Mouse (Mus musculus) hindbrain, embryonic 14.5 days (tissue): ENCODE results near the gene Cdkn1b. TPM values are rescaled to one million over a fixed set of nuclear protein-coding genes. Genes with fewer than 3 reads are reported as not detected.

Source experiments
- ATAC-seq: fragments of 200-750 bp; cut with Nextera tagmentation; 2 replicates; pipeline ENCODE4 v1.8.0; 2017; ENCODE audit warnings: moderate number of reproducible peaks, mild to moderate bottlenecking, moderate TSS enrichment, moderate library complexity; ENCODE audit not compliant: low FRiP score
- DNase-seq: peaks from one replicate; pipeline ENCODE4 v3.0.0-alpha.2; 2015; ENCODE audit warnings: low spot score
- H3K27ac ChIP-seq: fragments of 300-500 bp; sonication (generic); 2 replicates; pipeline ENCODE4 v1.5.1; 2014; ENCODE audit warnings: mild to moderate bottlenecking, moderate library complexity
- H3K27me3 ChIP-seq: fragments of 300-500 bp; sonication (generic); 2 replicates; pipeline ENCODE4 v1.6.1; 2014; ENCODE audit warnings: mild to moderate bottlenecking, low read length, mixed read lengths; ENCODE audit not compliant: control insufficient read depth, insufficient read depth
- H3K36me3 ChIP-seq: fragments of 300-500 bp; sonication (generic); replicated peaks from 2 replicates; pipeline ENCODE4 v1.6.1; 2014; ENCODE audit not compliant: control insufficient read depth, insufficient read depth
- H3K4me1 ChIP-seq: fragments of 300-500 bp; sonication (generic); replicated peaks from 2 replicates; pipeline ENCODE4 v1.6.1; 2014; ENCODE audit warnings: antibody characterized with exemption, low read length, mixed read lengths; ENCODE audit not compliant: control insufficient read depth, insufficient read depth
- H3K4me2 ChIP-seq: fragments of 300-500 bp; sonication (generic); replicated peaks from 2 replicates; pipeline ENCODE4 v1.6.1; 2014; ENCODE audit warnings: mild to moderate bottlenecking, moderate library complexity
- H3K4me3 ChIP-seq: fragments of 300-500 bp; sonication (generic); replicated peaks from 2 replicates; pipeline ENCODE4 v1.5.1; 2014; ENCODE audit warnings: mild to moderate bottlenecking, low read length
- H3K9ac ChIP-seq: fragments of 300-500 bp; sonication (generic); 2 replicates; pipeline ENCODE4 v1.6.1; 2014
- H3K9me3 ChIP-seq: fragments of 300-500 bp; sonication (generic); 2 replicates; pipeline ENCODE4 v1.6.1; 2016; ENCODE audit warnings: low read length; ENCODE audit not compliant: control insufficient read depth
- WGBS: fragments of 180-500 bp; shearing (Covaris S2); extraction: QIAGEN DNeasy Blood & Tissue Kit; methylation state at CpG from one replicate; pipeline ENCODE4 v1.1.7; 2014; 5-methylcytosine and 5-hydroxymethylcytosine counted together
- polyA plus RNA-seq: library from polyadenylated mRNA; unstranded; fragments of >200 nt; fragmentation: Nextera tagmentation; extraction: Ambion mirVana; gene quantifications from 2 replicates; pipeline ENCODE4 v1.2.1, GENCODE M21; 2014

The Cdkn1b gene
- polyA plus RNA-seq, 1 experiment from 2014 or later: 19.0 TPM

DNA sequence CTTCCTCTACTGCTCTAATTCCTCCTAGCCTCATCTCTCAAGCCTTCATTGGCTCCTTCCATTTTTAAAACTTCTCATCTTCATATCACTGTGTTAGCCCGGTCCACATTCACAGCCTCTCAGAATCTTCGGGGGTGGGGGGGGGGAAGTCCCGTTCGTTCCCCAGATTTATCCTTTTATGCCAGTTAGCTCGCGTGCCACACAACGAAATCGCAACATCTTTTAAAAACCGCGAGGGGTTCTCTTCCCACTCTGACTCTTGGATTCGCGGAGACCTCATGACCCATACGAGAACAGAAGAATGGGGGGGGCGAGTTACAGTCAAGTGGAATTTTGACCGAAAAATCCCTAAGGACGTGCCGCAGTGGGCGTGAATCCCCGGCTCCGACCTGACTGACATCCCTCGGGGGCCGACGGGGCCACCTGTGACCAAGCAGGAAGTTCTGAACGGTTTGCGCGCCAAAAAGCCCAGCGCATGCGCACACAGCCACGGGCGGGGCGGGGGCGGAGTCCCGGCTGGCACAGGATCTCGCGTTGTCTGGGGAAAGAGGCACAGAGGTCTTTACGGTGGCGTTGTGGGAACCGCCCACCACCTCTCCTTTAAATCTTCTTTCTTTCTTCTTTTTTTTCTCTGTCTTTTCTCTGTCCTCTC, 22.6 kb upstream of the Cdkn1b start:
- H3K9me3 ChIP-seq: no peaks in the 10 kb centered on the region
- H3K4me2 ChIP-seq: peak overlapping the region; percentile 69
- peak overlapping the region; percentile 99 for H3K27ac ChIP-seq
- no peaks in the 10 kb centered on the region for H3K27me3 ChIP-seq
- peak overlapping the region; percentile 56 for H3K4me3 ChIP-seq
- H3K4me1 ChIP-seq: peaks cover 12% of the 10 kb centered on the region
- WGBS: under 1% methylated on average over 38 of the region's 38 CpGs
- no peaks in the 10 kb centered on the region for H3K36me3 ChIP-seq
- peak overlapping the region; percentile 78 for H3K9ac ChIP-seq
- peak; percentile 94 for ATAC-seq
- peak; percentile 95 for DNase-seq

DNA sequence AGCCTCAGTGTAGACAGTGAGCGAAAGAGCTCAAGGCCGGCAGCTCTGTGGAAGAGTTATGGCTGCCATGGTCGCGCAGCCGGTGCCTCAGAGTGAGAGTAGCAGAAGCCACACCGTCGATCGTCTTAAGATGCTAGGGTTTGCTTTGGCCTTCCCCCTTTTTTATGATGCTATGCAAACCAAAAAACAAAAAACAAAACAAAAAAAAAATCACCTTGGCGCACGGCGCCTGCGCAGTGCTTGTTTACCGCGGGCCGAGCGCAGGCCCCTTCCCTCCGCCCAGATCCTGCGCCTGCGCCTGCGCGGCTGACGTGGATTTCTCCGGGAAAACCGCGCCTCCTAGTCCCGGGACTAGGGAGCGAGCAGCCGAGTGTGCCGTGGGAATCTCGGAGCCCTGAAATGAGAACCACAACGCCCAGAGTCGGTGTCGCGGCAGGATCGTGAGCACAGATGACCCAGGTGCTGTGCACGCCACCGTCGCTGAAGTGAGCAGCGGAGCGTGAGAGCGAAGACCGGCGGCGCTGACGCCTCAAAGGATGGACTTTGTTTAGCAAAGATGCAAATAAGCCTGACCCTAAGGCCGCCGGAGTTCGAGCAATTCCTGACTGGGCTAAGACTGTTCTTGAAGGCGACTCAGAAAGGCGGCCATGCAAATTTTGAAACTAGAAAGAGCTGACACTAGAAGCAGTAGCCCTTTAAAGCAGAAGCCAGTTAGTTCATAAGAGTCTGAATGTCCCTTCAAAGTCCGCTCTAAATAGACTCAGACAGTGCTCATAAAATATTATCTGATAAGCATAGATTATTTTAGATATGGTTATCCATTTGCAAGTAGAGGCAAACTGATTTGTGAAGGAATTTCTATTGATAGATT, 21.9 kb upstream of the Cdkn1b start, which contains the start of gene Gpr19:
Gene Gpr19 (minus strand): TSS at position 484 of the 871 bp plus-strand sequence.
- H3K4me2 ChIP-seq: peak within 1 kb of the TSS; percentile 69
- peak; percentile 96 for DNase-seq
- no peaks in the 10 kb centered on the region for H3K27me3 ChIP-seq
- peak within 1 kb of the TSS; percentile 56 for H3K4me3 ChIP-seq
- WGBS: under 1% methylated on average over 51 of the region's 51 CpGs
- peaks cover 12% of the 10 kb centered on the region for H3K4me1 ChIP-seq
- H3K9me3 ChIP-seq: no peaks in the 10 kb centered on the region
- peak within 1 kb of the TSS; percentile 99 for H3K27ac ChIP-seq
- no peaks in the 10 kb centered on the region for H3K36me3 ChIP-seq
- peak within 1 kb of the TSS; percentile 78 for H3K9ac ChIP-seq
- ATAC-seq: peak; percentile 95

DNA sequence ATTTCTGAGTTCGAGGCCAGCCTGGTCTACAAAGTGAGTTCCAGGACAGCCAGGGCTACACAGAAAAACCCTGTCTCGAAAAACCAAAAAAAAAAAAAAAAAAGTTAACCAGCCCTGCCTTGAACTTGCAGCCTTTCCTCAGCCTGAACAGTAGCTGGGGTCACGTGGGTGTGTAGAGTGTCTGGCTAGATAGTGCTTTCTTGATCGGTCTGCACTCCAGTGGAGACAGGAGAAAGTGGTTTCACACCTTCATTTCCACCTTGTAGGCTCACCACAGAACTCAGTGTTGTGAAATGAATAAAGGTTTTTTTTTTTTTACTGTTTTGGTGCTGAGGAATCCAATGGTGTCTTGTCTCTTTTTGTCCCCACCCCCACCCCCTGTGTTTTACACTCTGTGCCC, 16.8 kb upstream of the Cdkn1b start:
- Histone ChIP-seq H3K27me3 (no peaks in the 10 kb centered on the region), H3K4me1 (peaks cover 9% of the 10 kb centered on the region), H3K36me3 (no peaks in the 10 kb centered on the region), H3K4me3 (no peak overlapping the region), H3K4me2 (no peak overlapping the region), H3K27ac (no peak overlapping the region), H3K9me3 (no peaks in the 10 kb centered on the region), H3K9ac (no peak overlapping the region)
- ATAC-seq: no peak
- WGBS: 88% methylated on average over 2 of the region's 4 CpGs
- DNase-seq: no peak

DNA sequence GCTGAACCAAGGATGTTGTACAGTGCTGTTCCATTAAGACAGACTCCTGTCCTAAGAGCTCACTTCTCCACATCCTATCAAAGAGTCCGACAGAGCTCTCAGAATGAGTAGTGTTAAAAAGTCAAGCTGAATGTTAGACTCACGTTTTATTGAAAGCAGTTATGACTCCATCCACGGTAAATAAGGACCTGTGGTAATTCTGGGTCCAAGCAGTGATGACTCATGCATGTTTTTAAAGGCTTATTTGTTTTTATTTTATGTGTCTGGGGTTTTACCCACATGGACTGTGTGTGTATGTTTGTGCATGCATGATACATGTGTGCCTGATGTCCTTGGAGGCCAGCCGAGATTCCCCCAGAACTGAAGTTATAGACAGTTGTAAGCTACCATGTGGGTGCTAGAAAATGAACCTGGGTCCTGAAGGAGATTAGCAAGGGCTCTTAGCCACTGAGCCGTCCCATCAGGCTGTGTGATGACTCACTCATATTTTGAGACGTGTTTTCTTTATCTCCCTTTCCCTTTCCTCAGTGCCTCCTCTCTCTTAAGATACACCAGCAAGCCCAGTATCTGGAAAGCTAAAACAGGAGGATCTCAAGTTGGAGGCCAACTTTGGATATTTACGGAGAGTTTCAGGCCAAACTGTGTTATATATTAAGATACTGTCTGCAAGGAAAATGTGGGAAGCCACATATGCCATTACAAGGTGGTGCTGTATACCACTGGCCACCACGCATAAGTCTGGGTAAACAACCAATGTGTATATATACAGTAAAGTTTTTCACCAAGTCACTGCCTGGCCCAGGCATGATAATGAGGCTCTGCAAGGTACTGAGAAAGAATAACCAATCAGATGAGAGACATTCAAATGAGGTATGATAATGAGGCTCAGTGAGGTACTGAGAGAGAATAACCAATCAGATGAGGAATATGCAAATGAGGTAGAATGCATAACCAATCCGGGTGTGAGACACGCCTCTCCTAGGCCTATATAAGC, 16.0 kb upstream of the Cdkn1b start:
- Histone ChIP-seq H3K27ac (no peak overlapping the region), H3K4me2 (no peak overlapping the region), H3K27me3 (no peaks in the 10 kb centered on the region), H3K9ac (no peak overlapping the region), H3K36me3 (no peaks in the 10 kb centered on the region), H3K9me3 (no peaks in the 10 kb centered on the region), H3K4me3 (no peak overlapping the region), H3K4me1 (peaks cover 4% of the 10 kb centered on the region)
- 97% methylated on average over 10 of the region's 10 CpGs for WGBS
- no peak for ATAC-seq
- DNase-seq: no peak

DNA sequence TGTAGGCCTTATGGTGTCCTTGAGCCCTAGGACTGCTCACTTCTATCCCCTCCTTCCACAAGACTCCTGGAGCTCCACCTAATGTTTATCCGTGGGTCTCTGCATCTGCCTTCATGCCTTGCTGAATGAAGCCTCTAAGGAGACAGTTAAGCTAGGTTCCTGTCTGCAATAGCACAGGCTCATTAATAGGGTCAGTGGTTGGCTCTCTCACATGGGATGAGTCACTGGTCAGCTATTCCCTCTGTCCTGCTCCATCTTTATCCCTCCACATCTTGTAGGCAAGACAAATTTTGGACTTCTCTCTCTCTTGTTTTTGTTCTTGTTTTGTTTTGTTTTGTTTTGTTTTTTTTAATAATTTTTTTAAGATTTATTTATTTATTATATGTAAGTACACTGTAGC, 14.4 kb upstream of the Cdkn1b start:
- DNase-seq (no peak), ATAC-seq (no peak)
- no peaks in the 10 kb centered on the region for H3K27me3 ChIP-seq
- WGBS: 75% methylated on average over 1 of the region's 1 CpGs
- H3K36me3 ChIP-seq: no peaks in the 10 kb centered on the region
- H3K27ac ChIP-seq: no peak overlapping the region
- H3K4me3 ChIP-seq: no peak overlapping the region
- H3K9ac ChIP-seq: no peak overlapping the region
- H3K4me2 ChIP-seq: no peak overlapping the region
- no peaks in the 10 kb centered on the region for H3K4me1 ChIP-seq
- no peaks in the 10 kb centered on the region for H3K9me3 ChIP-seq

DNA sequence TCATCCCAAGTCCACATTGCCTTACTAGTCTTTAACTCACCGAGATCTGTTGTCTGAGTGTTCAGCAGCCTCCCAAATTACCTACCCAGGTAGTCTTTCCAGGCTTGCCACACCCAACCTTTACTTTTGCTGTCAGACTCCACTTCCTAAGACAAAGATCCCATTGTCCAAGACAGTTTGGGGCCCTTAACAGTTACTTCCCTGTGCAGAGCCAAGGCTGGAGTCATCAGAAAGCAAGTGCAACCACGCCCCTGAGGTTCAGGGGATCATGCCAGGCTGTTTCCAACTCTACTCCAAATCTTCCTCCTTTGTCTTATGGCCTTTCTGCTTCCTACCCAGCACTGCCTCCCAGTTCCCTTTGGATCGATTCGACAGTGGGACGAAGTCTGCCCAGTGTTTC, 5.7 kb upstream of the Cdkn1b start:
- Histone ChIP-seq H3K4me3 (no peak overlapping the region), H3K36me3 (no peaks in the 10 kb centered on the region), H3K4me2 (no peak overlapping the region), H3K9ac (no peak overlapping the region), H3K27ac (no peak overlapping the region), H3K9me3 (no peaks in the 10 kb centered on the region), H3K4me1 (peaks cover 12% of the 10 kb centered on the region; the same call in 1 of the 2 replicates), H3K27me3 (0 out of 2 replicates have a peak, but pooled peaks cover 4% of the 10 kb centered on the region)
- ATAC-seq (no peak), DNase-seq (no peak)
- 95% methylated on average over 5 of the region's 5 CpGs for WGBS

DNA sequence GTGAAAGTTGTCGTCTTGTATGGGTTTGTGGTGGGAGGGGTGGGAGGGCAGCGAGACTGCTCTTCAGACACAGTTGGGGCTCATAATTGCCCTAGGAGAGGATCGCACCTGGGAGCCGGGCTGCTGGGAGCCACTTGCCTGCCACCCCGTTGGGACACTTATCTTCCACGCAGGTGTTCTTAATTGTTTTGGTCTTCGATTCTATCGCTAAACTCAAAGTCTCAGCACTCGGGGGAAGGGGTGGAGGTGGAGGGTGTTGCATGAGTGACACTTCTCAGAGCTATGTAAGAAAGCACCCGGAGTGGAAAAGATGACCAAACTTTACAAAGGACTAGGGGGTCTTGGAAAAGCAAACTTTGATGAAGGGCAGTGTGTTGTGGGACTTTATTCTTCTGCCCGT, 3.6 kb upstream of the Cdkn1b start:
- no peak for DNase-seq

DNA sequence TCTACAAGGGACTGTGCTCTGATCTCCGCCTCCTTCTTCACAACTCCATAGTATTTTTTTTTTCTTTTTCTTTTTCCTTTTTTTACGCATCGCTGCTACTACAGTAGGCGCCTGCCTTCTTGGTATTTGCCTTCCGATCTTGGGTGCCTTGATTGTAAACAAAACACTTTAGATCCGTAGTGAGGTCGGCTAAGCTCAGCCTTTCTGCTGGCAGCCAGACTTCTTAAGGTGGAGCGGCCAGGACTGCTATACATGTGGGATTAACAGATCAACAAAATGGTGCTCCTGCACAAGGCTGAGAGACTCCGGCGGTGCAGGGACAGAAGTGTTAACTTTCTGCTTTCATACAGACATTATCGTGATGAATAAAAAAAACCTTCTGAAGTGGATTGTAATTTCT, 3.1 kb upstream of the Cdkn1b start:
- Histone ChIP-seq H3K9ac (peak overlapping the region; percentile 10; the same call in 1 of the 2 replicates), H3K4me1 (peaks cover 15% of the 10 kb centered on the region), H3K4me2 (peak overlapping the region; percentile 60), H3K4me3 (peak overlapping the region; percentile 31), H3K27me3 (0 out of 2 replicates have a peak, but pooled peaks cover 4% of the 10 kb centered on the region), H3K36me3 (no peaks in the 10 kb centered on the region), H3K9me3 (no peaks in the 10 kb centered on the region), H3K27ac (0 out of 2 replicates have a peak overlapping the region, but pooled peaks have one; percentile 26)
- DNase-seq: peak; percentile 58
- no peak for ATAC-seq
- WGBS: 1% methylated on average over 11 of the region's 11 CpGs

More for the DNA sequence above, 3.6 kb upstream of the Cdkn1b start:
- Histone ChIP-seq H3K9me3 (no peaks in the 10 kb centered on the region), H3K27me3 (0 out of 2 replicates have a peak, but pooled peaks cover 4% of the 10 kb centered on the region), H3K4me2 (peak overlapping the region; percentile 60), H3K4me3 (peak overlapping the region; percentile 31), H3K36me3 (no peaks in the 10 kb centered on the region), H3K4me1 (peaks cover 12% of the 10 kb centered on the region; the same call in 1 of the 2 replicates), H3K9ac (peak overlapping the region; percentile 10; the same call in 1 of the 2 replicates), H3K27ac (0 out of 2 replicates have a peak overlapping the region, but pooled peaks have one; percentile 26)
- under 1% methylated on average over 11 of the region's 11 CpGs for WGBS
- no peak for ATAC-seq
